Mouse (Mus musculus) kidney, postnatal 25 days (tissue): Measurements from ENCODE around the gene Gclm.

Source experiments
- DNase-seq, 2 experiments: peaks; one replicate each; pipeline ENCODE4 v3.0.0; 2021; ENCODE audit warnings: mixed read lengths in 2 of 2

Gene Gclm

DNA sequence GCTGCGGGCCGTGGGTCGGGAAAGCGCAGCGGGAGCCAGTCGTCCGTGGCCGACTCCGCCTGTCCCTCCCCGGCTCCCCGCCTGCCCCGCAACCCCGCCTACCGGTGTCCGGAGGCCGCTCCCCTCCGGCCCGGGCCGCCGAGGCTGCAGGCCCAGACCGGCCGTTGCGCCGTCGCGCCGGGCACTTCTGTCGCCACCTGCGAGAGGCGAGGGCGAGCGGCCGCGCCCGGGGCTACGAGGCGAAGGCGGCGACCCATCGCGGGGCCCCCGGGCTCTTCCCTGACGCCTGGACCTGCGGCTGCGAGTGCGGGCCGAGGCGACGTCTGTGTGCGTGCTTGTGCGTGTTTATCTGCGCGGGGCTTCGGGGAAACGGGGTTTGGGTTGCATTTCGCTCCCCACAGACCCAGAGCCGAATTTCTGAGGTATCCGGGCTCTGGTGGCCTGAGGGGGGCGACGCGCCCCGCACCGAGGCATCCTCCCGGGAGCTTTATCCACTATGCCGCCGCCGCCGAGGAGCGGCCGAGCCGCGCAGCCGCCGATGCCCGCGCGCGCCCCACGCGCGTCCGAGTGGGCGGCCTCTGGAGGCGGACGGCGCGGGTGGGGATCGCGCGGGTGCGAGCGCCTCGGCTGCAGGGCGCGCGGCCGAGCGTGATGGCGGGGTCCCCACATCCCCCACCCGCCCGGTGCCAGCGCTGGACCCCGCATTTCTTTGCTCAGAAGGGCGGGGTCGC, 48.0 kb downstream of the Gclm start:
- peak; percentile 87 to 95 for DNase-seq

DNA sequence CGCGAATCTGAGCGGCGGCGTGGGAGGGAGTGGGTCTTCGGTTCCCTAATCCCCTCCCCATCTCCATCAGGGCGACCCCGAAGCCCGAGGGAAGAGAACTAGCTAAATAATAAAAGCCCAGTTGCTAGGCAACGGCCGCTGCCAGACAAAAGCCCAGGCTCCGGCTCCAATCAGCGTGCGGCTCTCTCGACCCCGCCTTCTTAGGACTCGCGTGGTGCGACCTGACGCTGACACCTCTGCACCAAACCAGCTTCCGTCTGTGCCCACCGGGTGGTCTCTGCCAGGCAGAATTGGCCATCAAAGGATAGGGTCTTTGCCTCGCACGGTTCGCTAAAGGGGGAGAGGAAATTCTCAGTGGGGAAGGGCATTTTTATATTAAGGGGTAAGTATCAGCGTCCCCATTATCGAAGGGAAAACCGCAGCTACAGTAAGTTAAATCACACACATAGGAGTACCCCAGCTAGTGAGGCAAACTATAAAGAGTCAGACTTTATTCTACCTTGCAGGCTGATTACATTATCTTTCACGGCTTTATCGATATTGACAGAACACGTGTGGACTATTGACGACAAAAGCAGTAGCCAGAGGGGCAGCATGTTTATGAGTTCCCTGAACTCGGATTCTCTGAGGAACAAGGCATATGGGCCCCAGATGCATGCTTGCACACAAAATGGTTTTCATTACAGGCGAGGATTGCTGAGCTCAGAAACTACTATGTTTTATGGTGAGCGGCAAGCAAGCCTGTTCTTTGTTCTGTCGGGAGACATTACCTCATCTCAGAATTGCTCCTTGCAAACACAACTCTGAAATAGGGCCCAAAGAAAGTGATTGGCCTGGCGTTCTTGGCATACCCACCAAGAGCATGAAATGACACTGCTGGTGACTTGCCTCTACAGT, 48.8 kb downstream of the Gclm start, which contains the start of gene Bcar3:
Bcar3 (plus strand) TSS at position 183 of the 897 bp plus-strand sequence.
- DNase-seq, result peak; percentile 96 to 97

GRCm38 (mm10) chr3:122295511-122295910, 50.2 kb downstream of the Gclm start:
- peak; percentile 69 to 70 for DNase-seq

DNA sequence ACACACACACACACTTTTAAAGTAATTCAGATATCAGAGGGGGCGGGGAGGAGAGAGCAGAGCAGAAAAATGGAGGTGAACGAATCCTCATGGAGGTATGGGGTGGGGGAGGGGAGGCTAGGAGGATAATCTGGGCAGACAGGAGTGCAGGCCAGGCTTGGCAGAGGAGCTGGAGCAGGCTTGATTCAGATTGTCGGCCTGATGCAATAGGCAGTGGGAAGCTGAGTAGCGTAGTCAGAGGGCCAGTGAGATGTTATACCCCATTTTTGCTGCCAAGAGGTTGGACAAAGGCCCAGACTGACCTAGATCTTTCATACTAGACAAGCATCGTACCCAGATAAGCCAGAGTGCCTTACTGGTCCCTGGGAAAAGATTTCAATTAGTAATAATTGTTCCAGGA, 51.6 kb downstream of the Gclm start:
- DNase-seq, result no peak

- DNase-seq, result peak; percentile 60 to 74
Measured at GRCm38 (mm10) chr3:122300983-122301919, 55.9 kb downstream of the Gclm start.

- peak in 1 of 2 experiments; percentile 16 for DNase-seq
Measured at GRCm38 (mm10) chr3:122304560-122304959, 59.2 kb downstream of the Gclm start.

GRCm38 (mm10) chr3:122307894-122308671, 62.7 kb downstream of the Gclm start:
- DNase-seq, result no peak

GRCm38 (mm10) chr3:122308981-122309380, 63.6 kb downstream of the Gclm start:
- DNase-seq, result no peak

DNA sequence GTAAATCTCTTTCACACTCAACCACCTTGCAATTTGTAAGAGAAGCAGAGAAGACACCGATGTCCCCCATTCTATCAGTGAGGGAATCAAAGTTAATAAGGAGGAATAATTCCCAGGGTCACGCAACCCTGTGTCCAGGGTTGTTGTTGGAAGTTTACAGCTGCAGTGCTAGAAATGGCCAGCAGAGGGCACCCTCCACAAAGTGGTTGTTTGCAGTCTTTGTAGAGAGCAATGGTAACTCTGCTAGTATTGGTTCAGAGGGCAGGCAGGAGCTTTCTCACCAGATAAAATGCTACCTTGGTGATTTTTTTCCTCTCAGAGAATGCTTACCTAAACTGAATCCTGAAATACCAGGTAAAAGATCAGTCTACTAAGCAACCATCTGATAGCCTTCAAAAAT, 66.7 kb downstream of the Gclm start:
- DNase-seq, result peak; percentile 78 to 94

DNA sequence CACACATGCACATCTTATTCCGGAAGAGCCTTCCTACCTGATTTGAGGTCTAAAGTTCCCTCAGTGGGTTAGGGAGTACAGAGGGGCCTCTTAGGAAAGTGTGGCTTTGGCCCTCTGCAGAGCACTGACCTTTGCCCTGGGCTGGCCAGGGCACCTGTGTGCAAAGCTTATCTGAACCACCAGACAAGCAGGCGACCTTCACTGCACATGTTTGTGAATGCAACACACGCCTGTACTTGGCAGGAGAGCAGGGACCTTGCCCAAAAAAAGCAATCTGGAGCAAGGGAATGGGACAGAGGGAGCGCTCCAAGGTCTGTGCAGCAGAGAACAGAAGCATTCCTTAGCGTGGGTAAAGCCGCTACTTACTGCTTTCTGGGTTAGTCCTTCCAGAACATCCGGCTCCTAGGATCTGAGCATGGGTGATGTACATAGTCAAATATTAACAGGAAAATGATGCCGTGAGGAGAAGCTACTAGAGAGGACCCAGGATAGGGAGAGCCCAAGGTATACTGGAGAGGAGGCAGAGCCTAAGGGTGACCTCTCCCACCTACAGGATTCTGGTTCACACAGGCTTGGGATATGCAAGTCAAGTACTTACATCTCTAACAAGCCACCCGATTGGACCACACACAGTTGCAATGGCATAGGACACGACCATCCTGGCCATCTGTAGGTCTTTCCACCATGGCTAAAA, 67.7 kb downstream of the Gclm start:
- DNase-seq, result peak in 1 of 2 experiments; percentile 39

GRCm38 (mm10) chr3:122313936-122314335, 68.6 kb downstream of the Gclm start:
- DNase-seq, result no peak

DNA sequence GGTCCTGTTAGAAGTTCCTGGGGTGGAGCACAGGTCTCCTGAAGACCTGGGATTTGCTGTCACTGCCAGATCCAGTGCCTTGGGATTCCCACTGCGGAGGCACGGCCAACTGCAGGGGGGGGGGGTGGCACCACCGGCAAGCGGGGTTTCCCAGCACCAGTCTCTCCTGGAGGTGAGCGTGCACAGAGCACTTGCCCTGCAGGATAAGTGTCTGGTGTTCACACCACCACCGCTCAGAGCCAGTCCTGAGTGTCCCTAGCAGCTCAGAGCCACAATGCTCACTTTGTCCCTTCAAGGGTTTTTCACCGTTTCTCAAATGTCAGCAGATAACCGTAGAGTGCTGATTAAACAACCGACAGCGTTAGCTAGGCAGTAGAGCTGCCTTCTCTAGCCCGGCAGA, 71.3 kb downstream of the Gclm start:
- peak in 1 of 2 experiments; percentile 42 for DNase-seq

GRCm38 (mm10) chr3:122317339-122317738, 72.0 kb downstream of the Gclm start:
- peak in 1 of 2 experiments; percentile 42 for DNase-seq
